Mouse (Mus musculus): ENCODE data around the gene Akap6.

- no peak for TF ChIP-seq POLR2A (IDR thresholded peaks at IDR 0.05; ENCODE audit: insufficient read length, low read depth)
- no peak for TF ChIP-seq TCF3 (IDR thresholded peaks at IDR 0.05; ENCODE audit: insufficient read length, low read depth)
- no peak for TF ChIP-seq REST (IDR thresholded peaks at IDR 0.05; ENCODE audit: insufficient read depth, insufficient read length)
- no peak for TF ChIP-seq TCF12 (IDR thresholded peaks at IDR 0.05; ENCODE audit: insufficient read depth, poor library complexity, severe bottlenecking)
- no peak for TF ChIP-seq MAX (IDR thresholded peaks at IDR 0.05; ENCODE audit: low read depth)
Measured at GRCm38 (mm10) chr12:52850332-52851036, 151.3 kb downstream of the Akap6 start.

All from myocyte (in vitro differentiated cells).